Comparison of ENCODE assay signal across 27 mouse cellular contexts in genomic region chr13:85458611-85459010, GRCm38 (mm10).
"Had no signal": no experiment of that assay in that cellular context is flagged by ENCODE, and none has a peak within 500 bp of the region (broad histone marks: within the 10 kb centered on the region; RNA-seq: fewer than 3 reads in every experiment).

No protein-coding gene starts in this region.

- H3K4me2 ChIP-seq: heart, embryonic 11.5 days; heart, embryonic 13.5 days; heart, embryonic 15.5 days; hindbrain, embryonic 13.5 days; hindbrain, embryonic 15.5 days; kidney, embryonic 15.5 days; limb, embryonic 12.5 days; liver, embryonic 12.5 days had no signal

- H3K9ac ChIP-seq: heart, embryonic 13.5 days; heart, embryonic 15.5 days; hindbrain, embryonic 13.5 days; hindbrain, embryonic 15.5 days; kidney, embryonic 15.5 days; limb, embryonic 12.5 days; liver, embryonic 12.5 days; liver, embryonic 14.5 days had no signal

- DNase-seq: gastrocnemius, postnatal 14 days; gastrocnemius, postnatal 36 days; heart, adult 11 months; heart, adult 2 months; heart, postnatal 14 days; heart, postnatal 36 days; kidney, adult 11 months; kidney, adult 2 months; kidney, adult 9 months; kidney, postnatal 14 days; kidney, postnatal 36 days; liver had no signal

- H3K9me3 ChIP-seq: heart, embryonic 13.5 days; heart, embryonic 15.5 days; hindbrain, embryonic 13.5 days; hindbrain, embryonic 15.5 days; kidney, embryonic 15.5 days; limb, embryonic 10.5 days; limb, embryonic 12.5 days; liver, embryonic 12.5 days had no signal

- H3K4me1 ChIP-seq: heart, embryonic 13.5 days; heart, embryonic 15.5 days; hindbrain, embryonic 13.5 days; hindbrain, embryonic 15.5 days; kidney, embryonic 15.5 days; limb, embryonic 10.5 days; limb, embryonic 12.5 days; liver, embryonic 12.5 days had no signal

- ATAC-seq: hindbrain, postnatal 0 days; intestine, embryonic 16.5 days; liver, embryonic 12.5 days had no signal

- H3K36me3 ChIP-seq: heart, embryonic 13.5 days; heart, embryonic 15.5 days; hindbrain, embryonic 13.5 days; hindbrain, embryonic 15.5 days; kidney, embryonic 15.5 days; limb, embryonic 10.5 days; limb, embryonic 12.5 days; liver, embryonic 12.5 days had no signal

- H3K27me3 ChIP-seq: heart, embryonic 13.5 days; heart, embryonic 15.5 days; hindbrain, embryonic 13.5 days; hindbrain, embryonic 15.5 days; kidney, embryonic 15.5 days; limb, embryonic 12.5 days; liver, embryonic 12.5 days had no signal

- H3K27ac ChIP-seq: heart, adult 2 months; heart, embryonic 13.5 days; heart, embryonic 15.5 days; hindbrain, embryonic 13.5 days; hindbrain, embryonic 15.5 days; hindbrain, postnatal 0 days; kidney, embryonic 15.5 days; kidney, postnatal 0 days; layer of hippocampus, adult 2 months; left cerebral cortex, adult 2 months; limb, embryonic 10.5 days; limb, embryonic 12.5 days; liver, embryonic 12.5 days; liver, embryonic 14.5 days had no signal

- H3K4me3 ChIP-seq: heart, adult 2 months; heart, embryonic 13.5 days; heart, embryonic 15.5 days; hindbrain, embryonic 13.5 days; hindbrain, embryonic 15.5 days; kidney, embryonic 15.5 days; layer of hippocampus, adult 2 months; left cerebral cortex, adult 2 months; limb, embryonic 10.5 days; limb, embryonic 12.5 days; liver, embryonic 12.5 days had no signal
